Mouse (Mus musculus) brain, embryonic 14.5 days (tissue): ENCODE data around the gene Rpl5. TPM values are rescaled to one million over a fixed set of nuclear protein-coding genes. Genes with fewer than 3 reads are reported as not detected.
"Not testable (repeated sequence)": the region's sequence is repeated elsewhere in the genome, so short reads cannot be mapped to it uniquely, and the experiment has no call there.

Experiments used
- DNase-seq: peaks from one replicate; pipeline ENCODE4 v3.0.0-alpha.2; 2011; ENCODE audit warnings: low read depth
- CTCF ChIP-seq: fragments of 200-500 bp; IDR thresholded peaks from 2 replicates; pipeline ENCODE4 v1.5.1; 2012; ENCODE audit warnings: inconsistent platforms, mild to moderate bottlenecking, moderate library complexity, borderline replicate concordance; ENCODE audit not compliant: insufficient read depth, insufficient read length; ENCODE audit errors: extremely low read depth
- POLR2A ChIP-seq: fragments of 200-500 bp; IDR thresholded peaks from 2 replicates; pipeline ENCODE4 v1.6.1; 2012; ENCODE audit warnings: mild to moderate bottlenecking, inconsistent platforms, borderline replicate concordance; ENCODE audit not compliant: poor library complexity, insufficient read depth, insufficient read length, severe bottlenecking; ENCODE audit errors: extremely low read depth
- polyA plus RNA-seq: library from polyadenylated mRNA; depleted of rRNA; stranded (reverse); fragments of >200 nt; gene quantifications from 2 replicates; pipeline ENCODE4 v1.2.3, GENCODE M21; 2012; rRNA removed

The Rpl5 gene
- polyA plus RNA-seq, 1 experiment, result 155 TPM

- DNase-seq, result no peak
- TF ChIP-seq POLR2A (no peak), CTCF (no peak)
Measured at GRCm38 (mm10) chr5:107936625-107937389, 36.5 kb downstream of the Rpl5 start.

GRCm38 (mm10) chr5:107938483-107938882, 38.2 kb downstream of the Rpl5 start:
- not testable (repeated sequence) for DNase-seq

GRCm38 (mm10) chr5:107938886-107939285, 38.6 kb downstream of the Rpl5 start:
- no peak for TF ChIP-seq POLR2A
- DNase-seq, result no peak

GRCm38 (mm10) chr5:107939701-107940100, 39.4 kb downstream of the Rpl5 start:
- DNase-seq, result no peak
- TF ChIP-seq POLR2A, result no peak
- TF ChIP-seq CTCF, result no peak

- TF ChIP-seq POLR2A (no peak), CTCF (no peak)
- DNase-seq, result peak; percentile 53
Measured at GRCm38 (mm10) chr5:107941222-107941621, 40.9 kb downstream of the Rpl5 start.

- TF ChIP-seq POLR2A, result no peak
- TF ChIP-seq CTCF, result no peak
Measured at GRCm38 (mm10) chr5:107942941-107943340, 42.6 kb downstream of the Rpl5 start.

GRCm38 (mm10) chr5:107943526-107943925, 43.2 kb downstream of the Rpl5 start:
- TF ChIP-seq CTCF (no peak), POLR2A (no peak)
- DNase-seq, result no peak

More at GRCm38 (mm10) chr5:107942941-107943340, 42.6 kb downstream of the Rpl5 start:
- DNase-seq, result no peak

GRCm38 (mm10) chr5:107946475-107946874, 46.2 kb downstream of the Rpl5 start:
- TF ChIP-seq CTCF (no peak), POLR2A (no peak)

GRCm38 (mm10) chr5:107947548-107947947, 47.2 kb downstream of the Rpl5 start:
- TF ChIP-seq POLR2A, result no peak
- no peak for TF ChIP-seq CTCF
- peak; percentile 75 for DNase-seq

More at GRCm38 (mm10) chr5:107946475-107946874, 46.2 kb downstream of the Rpl5 start:
- DNase-seq, result no peak

- TF ChIP-seq CTCF, result no peak
- no peak for TF ChIP-seq POLR2A
- no peak for DNase-seq
Measured at GRCm38 (mm10) chr5:107948899-107949298, 48.6 kb downstream of the Rpl5 start.

GRCm38 (mm10) chr5:107949607-107950006, 49.3 kb downstream of the Rpl5 start:
- TF ChIP-seq POLR2A, result no peak
- no peak for TF ChIP-seq CTCF
- no peak for DNase-seq

- TF ChIP-seq CTCF, result no peak
- TF ChIP-seq POLR2A, result no peak
- no peak for DNase-seq
Measured at GRCm38 (mm10) chr5:107950643-107951042, 50.3 kb downstream of the Rpl5 start.

Other genes starting within 250 kb of the Rpl5 start
- gene Gfi1, start 174.5 kb upstream of the Rpl5 start, polyA plus RNA-seq, result 0.10 and 0.11 TPM in 2 replicates
- not detected in 2 replicates for gene Ube2d2b, start 70.4 kb upstream of the Rpl5 start, polyA plus RNA-seq
- 30.1 and 32.7 TPM in 2 replicates for gene Evi5, start 25.4 kb upstream of the Rpl5 start, polyA plus RNA-seq
- gene Fam69a, start 86.6 kb downstream of the Rpl5 start, polyA plus RNA-seq, result 12.9 and 18.9 TPM in 2 replicates
- 75.2 and 77.6 TPM in 2 replicates for gene Mtf2, start 165.2 kb downstream of the Rpl5 start, polyA plus RNA-seq
- gene Tmed5, start 232.1 kb downstream of the Rpl5 start, polyA plus RNA-seq, result 15.3 and 17.1 TPM in 2 replicates
- gene Ccdc18, start 232.4 kb downstream of the Rpl5 start, polyA plus RNA-seq, result 0.83 and 0.95 TPM in 2 replicates